Mouse (Mus musculus) forebrain, embryonic 14.5 days (tissue): ENCODE measurements around the gene Smarce1. TPM values are rescaled to one million over a fixed set of nuclear protein-coding genes. Genes with fewer than 3 reads are reported as not detected.

Experiments used
- ATAC-seq: fragments of 200-750 bp; cut with Nextera tagmentation; 2 replicates; pipeline ENCODE4 v1.8.0; 2017; ENCODE audit warnings: mild to moderate bottlenecking, moderate library complexity
- DNase-seq: peaks from one replicate; pipeline ENCODE4 v3.0.0-alpha.2; 2015; ENCODE audit warnings: low spot score
- H3K27ac ChIP-seq: fragments of 300-500 bp; sonication (generic); 2 replicates; pipeline ENCODE4 v1.5.1; 2014; ENCODE audit warnings: low read depth, mild to moderate bottlenecking, control low read depth, low read length, moderate library complexity
- H3K27me3 ChIP-seq: fragments of 300-500 bp; sonication (generic); replicated peaks from 2 replicates; pipeline ENCODE4 v1.6.1; 2014; ENCODE audit warnings: low read length, control low read depth, mixed read lengths; ENCODE audit not compliant: control insufficient read depth, insufficient read depth
- H3K36me3 ChIP-seq: fragments of 300-500 bp; sonication (generic); 2 replicates; pipeline ENCODE4 v1.6.1; 2014; ENCODE audit warnings: low read length, control low read depth; ENCODE audit not compliant: control insufficient read depth, insufficient read depth
- H3K4me1 ChIP-seq: fragments of 300-500 bp; sonication (generic); 2 replicates; pipeline ENCODE4 v1.6.1; 2014; ENCODE audit warnings: antibody characterized with exemption, low read length, control low read depth; ENCODE audit not compliant: control insufficient read depth, insufficient read depth
- H3K4me2 ChIP-seq: fragments of 300-500 bp; sonication (generic); 2 replicates; pipeline ENCODE4 v1.6.1; 2014; ENCODE audit warnings: mild to moderate bottlenecking, control low read depth, low read length
- H3K4me3 ChIP-seq: fragments of 300-500 bp; sonication (generic); 2 replicates; pipeline ENCODE4 v1.5.1; 2014; ENCODE audit warnings: low read depth, low read length, control low read depth
- H3K9ac ChIP-seq: fragments of 300-500 bp; sonication (generic); 2 replicates; pipeline ENCODE4 v1.6.1; 2014; ENCODE audit warnings: mild to moderate bottlenecking, low read length, control low read depth, moderate library complexity
- H3K9me3 ChIP-seq: fragments of 300-500 bp; sonication (generic); replicated peaks from 2 replicates; pipeline ENCODE4 v1.6.1; 2016; ENCODE audit warnings: low read length, control low read depth, mixed read lengths; ENCODE audit not compliant: control insufficient read depth
- WGBS: fragments of 180-500 bp; shearing (Covaris S2); extraction: QIAGEN DNeasy Blood & Tissue Kit; methylation state at CpG from one replicate; pipeline ENCODE4 v1.1.7; 2014; 5-methylcytosine and 5-hydroxymethylcytosine counted together
- polyA plus RNA-seq: library from polyadenylated mRNA; unstranded; fragments of >200 nt; fragmentation: Nextera tagmentation; extraction: Ambion mirVana; gene quantifications from 2 replicates; pipeline ENCODE4 v1.2.1, GENCODE M21; 2014

The Smarce1 gene
- polyA plus RNA-seq, 1 experiment from 2014 or later = 214 TPM

DNA sequence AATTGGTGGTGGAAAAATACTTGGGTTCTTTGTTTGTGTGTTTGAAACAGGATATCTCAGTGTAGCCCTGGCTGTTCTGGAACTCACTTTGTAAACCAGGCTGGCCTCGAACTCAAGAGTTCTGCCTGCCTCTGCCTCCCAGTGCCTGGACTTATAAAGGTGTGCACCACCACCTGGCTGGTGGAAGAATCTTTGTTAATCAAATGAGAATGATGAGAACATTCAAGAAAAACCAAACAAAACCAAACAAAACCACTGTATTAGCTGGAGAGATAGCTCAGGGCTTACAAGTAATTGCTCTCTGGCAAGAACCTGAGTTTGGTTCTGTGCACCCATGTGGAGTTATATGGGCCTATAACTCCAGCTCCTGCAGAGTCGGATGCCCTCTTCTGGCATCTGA is 61.4 kb downstream of the Smarce1 start:
- no peak for DNase-seq
- WGBS = 87% methylated on average over 2 of the region's 2 CpGs
- Histone ChIP-seq H3K27ac (no peak overlapping the region), H3K27me3 (no peaks in the 10 kb centered on the region), H3K4me2 (no peak overlapping the region), H3K36me3 (no peaks in the 10 kb centered on the region), H3K9me3 (no peaks in the 10 kb centered on the region), H3K4me3 (no peak overlapping the region), H3K4me1 (no peaks in the 10 kb centered on the region), H3K9ac (no peak overlapping the region)
- ATAC-seq = no peak

DNA sequence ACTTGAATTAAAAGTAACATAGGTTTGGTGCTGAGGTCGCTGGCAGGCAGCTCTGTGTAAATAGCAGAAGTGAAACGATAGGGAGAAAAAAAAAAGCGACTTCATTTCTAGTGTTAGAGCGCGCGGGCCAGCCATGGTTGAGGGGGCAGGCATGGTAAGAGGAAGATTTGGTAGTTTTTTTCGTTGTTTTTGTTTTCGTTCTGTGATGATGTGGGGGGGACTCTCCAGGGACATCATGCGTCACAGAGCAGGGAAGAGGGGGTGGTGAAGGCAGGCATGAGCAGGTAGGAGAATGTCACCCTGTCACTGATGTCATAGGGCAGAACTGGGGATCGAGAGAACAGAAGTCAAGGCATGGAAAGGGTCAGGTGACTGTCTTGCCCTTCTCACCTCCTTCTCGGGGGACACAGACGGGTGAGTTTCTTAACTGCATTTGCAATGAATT is 62.8 kb downstream of the Smarce1 start:
- no peaks in the 10 kb centered on the region for H3K27me3 ChIP-seq
- no peak for DNase-seq
- no peak overlapping the region for H3K4me3 ChIP-seq
- no peak overlapping the region for H3K9ac ChIP-seq
- H3K27ac ChIP-seq = no peak overlapping the region
- no peaks in the 10 kb centered on the region for H3K36me3 ChIP-seq
- no peaks in the 10 kb centered on the region for H3K9me3 ChIP-seq
- H3K4me1 ChIP-seq = no peaks in the 10 kb centered on the region
- ATAC-seq = no peak
- no peak overlapping the region for H3K4me2 ChIP-seq
- WGBS = 76% methylated on average over 12 of the region's 12 CpGs

DNA sequence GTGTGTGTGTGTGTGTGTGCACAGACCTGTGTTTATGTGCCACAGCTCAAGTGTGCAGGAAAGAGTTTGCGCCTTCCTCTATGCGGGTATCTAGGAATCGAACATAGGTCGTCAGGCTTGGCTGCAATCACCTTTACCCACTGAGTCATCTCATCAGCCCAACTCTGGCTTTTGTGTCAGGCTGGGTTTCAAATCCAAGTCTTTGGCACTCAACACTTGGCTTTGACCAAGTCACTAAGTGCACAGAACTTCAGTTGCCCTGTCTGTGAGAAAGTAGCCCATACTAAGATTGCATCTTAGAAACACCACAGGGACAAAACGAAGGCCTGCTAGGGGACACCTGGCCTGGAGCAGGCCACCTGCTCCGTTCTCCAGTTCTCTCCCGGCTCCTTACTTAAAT is 63.2 kb downstream of the Smarce1 start:
- H3K4me2 ChIP-seq = no peak overlapping the region
- H3K4me3 ChIP-seq = no peak overlapping the region
- no peaks in the 10 kb centered on the region for H3K4me1 ChIP-seq
- no peak overlapping the region for H3K9ac ChIP-seq
- H3K9me3 ChIP-seq = no peaks in the 10 kb centered on the region
- no peak overlapping the region for H3K27ac ChIP-seq
- H3K36me3 ChIP-seq = no peaks in the 10 kb centered on the region
- 92% methylated on average over 7 of the region's 7 CpGs for WGBS
- DNase-seq = no peak
- no peaks in the 10 kb centered on the region for H3K27me3 ChIP-seq
- ATAC-seq = no peak

DNA sequence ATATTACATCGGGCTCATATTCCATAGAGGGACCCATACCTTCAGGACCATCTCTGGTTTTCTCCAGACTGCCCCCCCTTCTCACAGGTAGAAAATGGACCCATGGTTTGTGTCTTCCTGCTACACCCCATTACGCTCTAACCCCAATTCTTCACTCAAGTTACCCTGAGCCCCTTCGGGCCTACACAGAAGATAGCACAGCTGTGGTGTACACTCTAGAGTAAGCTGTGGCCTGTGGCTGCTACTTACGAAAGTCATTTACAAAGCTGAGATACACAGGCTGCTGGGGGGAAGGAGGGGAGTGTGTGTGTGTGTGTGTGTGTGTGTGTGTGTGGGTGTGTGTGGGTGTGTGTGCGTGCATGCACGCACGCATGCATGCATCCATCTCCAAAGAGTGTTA is 64.6 kb downstream of the Smarce1 start:
- Histone ChIP-seq H3K4me1 (no peaks in the 10 kb centered on the region), H3K4me2 (no peak overlapping the region), H3K36me3 (no peaks in the 10 kb centered on the region), H3K4me3 (no peak overlapping the region), H3K27me3 (no peaks in the 10 kb centered on the region), H3K9me3 (no peaks in the 10 kb centered on the region), H3K9ac (no peak overlapping the region), H3K27ac (no peak overlapping the region)
- 94% methylated on average over 7 of the region's 7 CpGs for WGBS
- DNase-seq = no peak
- no peak for ATAC-seq

DNA sequence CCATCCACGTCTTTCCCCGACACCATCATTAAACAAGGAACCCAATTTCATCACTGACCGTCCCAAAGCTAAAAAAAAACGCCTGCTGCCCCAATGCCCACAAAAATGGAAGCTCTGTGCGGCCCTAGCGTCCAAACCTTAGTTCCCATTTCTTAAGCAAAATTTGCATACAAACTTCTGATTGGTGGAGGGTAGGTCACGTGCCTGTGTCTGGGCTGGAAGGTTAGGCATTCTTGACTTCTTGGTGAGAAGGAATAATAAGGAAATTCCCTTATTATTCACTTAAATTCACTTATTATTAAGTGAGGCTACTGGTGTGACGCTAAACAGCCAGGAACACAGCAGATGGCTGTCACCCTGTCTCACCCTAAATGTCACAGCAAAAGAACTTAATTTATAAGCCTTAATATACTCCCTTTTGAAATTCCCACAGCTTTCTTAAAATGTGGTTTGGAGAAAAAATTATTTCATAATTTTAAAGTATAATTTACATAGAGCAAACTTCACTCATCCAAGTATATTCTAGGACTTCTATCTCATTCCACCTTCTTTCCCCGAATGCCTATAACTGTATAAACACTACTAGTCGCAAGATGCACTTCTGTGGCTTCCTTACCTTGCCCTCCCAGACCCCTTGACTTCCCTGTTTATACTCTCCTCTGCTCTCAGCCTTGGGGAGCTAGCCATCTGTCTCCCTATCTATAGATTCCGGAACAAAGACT is 65.6 kb downstream of the Smarce1 start:
- 76% methylated on average over 11 of the region's 11 CpGs for WGBS
- no peak for ATAC-seq
- no peaks in the 10 kb centered on the region for H3K36me3 ChIP-seq

DNA sequence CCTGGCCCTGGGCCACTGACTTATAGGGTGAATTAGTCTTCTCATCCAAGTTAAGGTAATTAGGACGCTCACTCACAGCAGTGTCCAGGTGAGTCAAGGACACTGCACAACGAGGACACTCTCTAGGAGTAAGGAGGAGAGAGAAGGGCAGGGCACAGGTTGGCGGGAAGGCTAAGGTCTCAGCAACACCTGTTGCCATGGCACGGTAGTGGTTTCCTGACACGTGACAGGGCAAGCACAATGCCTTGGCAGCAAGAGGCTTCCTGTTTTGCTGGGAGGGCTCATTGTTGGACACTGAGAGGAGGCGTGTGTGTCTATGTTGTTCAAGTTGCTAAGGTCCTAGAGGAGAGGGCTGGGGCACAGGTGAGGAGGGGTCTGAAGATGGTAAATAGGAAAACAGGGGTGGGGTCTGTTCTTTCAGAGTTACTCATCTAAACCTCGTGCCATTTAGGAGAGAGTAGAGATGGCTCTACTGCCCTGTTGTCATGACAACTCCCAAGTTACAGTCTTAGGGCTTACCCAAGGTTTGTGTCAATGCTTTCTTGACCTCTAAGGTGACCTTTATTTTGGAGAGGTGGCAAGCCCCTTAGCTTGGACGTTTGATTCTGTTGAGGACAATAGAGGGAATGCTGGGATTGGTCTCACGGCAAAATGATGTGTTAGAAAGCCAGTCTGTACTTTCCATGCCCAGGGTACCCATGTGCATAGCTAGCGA is 67.7 kb downstream of the Smarce1 start:
- no peaks in the 10 kb centered on the region for H3K9me3 ChIP-seq
- H3K9ac ChIP-seq = no peak overlapping the region
- WGBS = 80% methylated on average over 10 of the region's 10 CpGs
- no peaks in the 10 kb centered on the region for H3K36me3 ChIP-seq
- no peak overlapping the region for H3K4me3 ChIP-seq
- H3K4me1 ChIP-seq = no peaks in the 10 kb centered on the region
- ATAC-seq = no peak
- DNase-seq = no peak
- no peak overlapping the region for H3K4me2 ChIP-seq
- no peaks in the 10 kb centered on the region for H3K27me3 ChIP-seq
- no peak overlapping the region for H3K27ac ChIP-seq

More for the DNA sequence above, 65.6 kb downstream of the Smarce1 start:
- no peak overlapping the region for H3K4me2 ChIP-seq
- H3K9me3 ChIP-seq = no peaks in the 10 kb centered on the region
- H3K27ac ChIP-seq = no peak overlapping the region
- H3K4me1 ChIP-seq = no peaks in the 10 kb centered on the region
- H3K9ac ChIP-seq = no peak overlapping the region
- no peak for DNase-seq
- H3K4me3 ChIP-seq = no peak overlapping the region
- H3K27me3 ChIP-seq = no peaks in the 10 kb centered on the region

DNA sequence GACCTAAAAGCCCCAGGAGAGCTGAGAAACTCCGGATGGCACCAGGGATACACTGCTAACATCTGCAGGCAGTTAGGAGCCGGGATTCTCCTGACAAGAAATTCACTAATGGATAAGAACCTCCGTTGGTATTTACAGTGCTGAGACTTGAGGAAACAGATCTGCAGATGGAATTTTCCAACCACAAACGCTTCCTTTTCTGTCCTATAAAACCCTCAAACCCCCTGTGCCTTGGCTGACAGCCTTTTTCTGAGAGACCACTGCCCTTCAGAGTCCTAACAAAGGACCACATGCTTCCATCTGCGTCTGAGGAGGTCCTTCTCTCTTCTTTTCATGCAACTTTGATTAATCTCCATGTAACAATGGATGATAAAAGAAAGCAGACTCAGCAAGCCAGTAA is 69.2 kb downstream of the Smarce1 start:
- WGBS = 58% methylated on average over 5 of the region's 5 CpGs
- Histone ChIP-seq H3K4me2 (no peak overlapping the region), H3K9me3 (no peaks in the 10 kb centered on the region), H3K4me3 (no peak overlapping the region), H3K36me3 (no peaks in the 10 kb centered on the region), H3K9ac (no peak overlapping the region), H3K27me3 (no peaks in the 10 kb centered on the region), H3K4me1 (no peaks in the 10 kb centered on the region), H3K27ac (no peak overlapping the region)
- DNase-seq (no peak), ATAC-seq (no peak)

DNA sequence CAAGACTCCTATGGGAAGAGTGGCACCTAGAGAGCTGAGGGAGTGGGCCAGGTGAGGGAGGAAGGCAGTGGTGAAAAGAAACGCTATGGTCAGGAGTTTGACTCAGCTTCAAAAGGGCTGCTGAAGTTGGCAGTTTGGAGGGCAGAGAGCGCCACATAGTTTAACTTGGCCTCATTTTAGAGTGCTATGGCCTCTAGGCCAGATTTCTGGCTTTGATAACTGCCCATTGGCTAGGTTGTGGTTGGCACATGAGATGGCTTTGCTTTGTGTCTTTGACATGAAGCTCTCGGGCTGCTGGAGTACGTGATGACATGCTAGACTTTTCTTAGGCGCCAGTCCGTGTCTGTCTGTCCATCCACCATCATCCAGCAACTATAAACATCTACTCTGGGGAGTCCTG is 70.6 kb downstream of the Smarce1 start:
- Histone ChIP-seq H3K4me2 (no peak overlapping the region), H3K27me3 (no peaks in the 10 kb centered on the region), H3K36me3 (no peaks in the 10 kb centered on the region), H3K4me3 (no peak overlapping the region), H3K4me1 (no peaks in the 10 kb centered on the region), H3K9ac (no peak overlapping the region), H3K27ac (no peak overlapping the region), H3K9me3 (no peaks in the 10 kb centered on the region)
- ATAC-seq = no peak
- WGBS = 82% methylated on average over 6 of the region's 6 CpGs
- DNase-seq = no peak
